Mouse (Mus musculus) midbrain, embryonic 11.5 days (tissue): Measurements from ENCODE around the gene Ndufs4. TPM values are rescaled to one million over a fixed set of nuclear protein-coding genes. Genes with fewer than 3 reads are reported as not detected.

ENCODE experiments used
- ATAC-seq: fragments of 200-750 bp; cut with Nextera tagmentation; 2 replicates; pipeline ENCODE4 v1.8.0; 2017; ENCODE audit warnings: moderate TSS enrichment, moderate library complexity; ENCODE audit not compliant: low FRiP score
- DNase-seq: peaks from one replicate; pipeline ENCODE4 v3.0.0; 2015; ENCODE audit warnings: low spot score; ENCODE audit errors: missing footprints
- H3K27ac ChIP-seq: fragments of 300-500 bp; sonication (generic); 2 replicates; pipeline ENCODE4 v1.5.1; 2014; ENCODE audit warnings: low read depth, low read length
- H3K27me3 ChIP-seq: fragments of 300-500 bp; sonication (generic); 2 replicates; pipeline ENCODE4 v1.6.1; 2014; ENCODE audit warnings: mild to moderate bottlenecking, low read length, moderate library complexity, mixed read lengths; ENCODE audit not compliant: control insufficient read depth, insufficient read depth
- H3K36me3 ChIP-seq: fragments of 300-500 bp; sonication (generic); 2 replicates; pipeline ENCODE4 v1.6.1; 2014; ENCODE audit warnings: mild to moderate bottlenecking, low read length, moderate library complexity, mixed read lengths; ENCODE audit not compliant: control insufficient read depth, insufficient read depth
- H3K4me1 ChIP-seq: fragments of 300-500 bp; sonication (generic); 2 replicates; pipeline ENCODE4 v1.6.1; 2014; ENCODE audit warnings: low read length; ENCODE audit not compliant: control insufficient read depth, insufficient read depth
- H3K4me2 ChIP-seq: fragments of 300-500 bp; sonication (generic); 2 replicates; pipeline ENCODE4 v1.6.1; 2014; ENCODE audit warnings: mild to moderate bottlenecking, moderate library complexity
- H3K4me3 ChIP-seq: fragments of 300-500 bp; sonication (generic); 2 replicates; pipeline ENCODE4 v1.5.1; 2014; ENCODE audit warnings: low read depth, low read length
- H3K9ac ChIP-seq: fragments of 300-500 bp; sonication (generic); 2 replicates; pipeline ENCODE4 v1.6.1; 2014; ENCODE audit warnings: low read length
- H3K9me3 ChIP-seq: fragments of 300-500 bp; sonication (generic); 2 replicates; pipeline ENCODE4 v1.6.1; 2016; ENCODE audit warnings: low read length; ENCODE audit not compliant: control insufficient read depth
- WGBS: fragments of 180-500 bp; shearing (Covaris S2); extraction: QIAGEN DNeasy Blood & Tissue Kit; methylation state at CpG from one replicate; pipeline ENCODE4 v1.1.7; 2014; 5-methylcytosine and 5-hydroxymethylcytosine counted together
- polyA plus RNA-seq: library from polyadenylated mRNA; unstranded; fragments of >200 nt; fragmentation: Nextera tagmentation; extraction: Ambion mirVana; gene quantifications from 2 replicates; pipeline ENCODE4 v1.2.1, GENCODE M21; 2014

Ndufs4 gene
- polyA plus RNA-seq, 1 experiment from 2014 or later: 340 TPM

- H3K4me1 ChIP-seq: no peaks in the 10 kb centered on the region
- ATAC-seq: no peak
- 88% methylated on average over 16 of the region's 16 CpGs for WGBS
- no peak overlapping the region for H3K9ac ChIP-seq
- no peak for DNase-seq
- no peaks in the 10 kb centered on the region for H3K9me3 ChIP-seq
- H3K27ac ChIP-seq: no peak overlapping the region
- no peak overlapping the region for H3K4me2 ChIP-seq
- H3K27me3 ChIP-seq: no peaks in the 10 kb centered on the region
- no peaks in the 10 kb centered on the region for H3K36me3 ChIP-seq
- H3K4me3 ChIP-seq: no peak overlapping the region
Observed at GRCm38 (mm10) chr13:114271410-114272105, 116.5 kb downstream of the Ndufs4 start.

- H3K36me3 ChIP-seq: no peaks in the 10 kb centered on the region
- H3K4me3 ChIP-seq: no peak overlapping the region
- H3K4me2 ChIP-seq: no peak overlapping the region
- no peaks in the 10 kb centered on the region for H3K27me3 ChIP-seq
- ATAC-seq: no peak
- no peak overlapping the region for H3K9ac ChIP-seq
- H3K27ac ChIP-seq: no peak overlapping the region
- H3K9me3 ChIP-seq: no peaks in the 10 kb centered on the region
- DNase-seq: no peak
- WGBS: 93% methylated on average over 9 of the region's 9 CpGs
- no peaks in the 10 kb centered on the region for H3K4me1 ChIP-seq
Observed at GRCm38 (mm10) chr13:114267741-114268140, 120.3 kb downstream of the Ndufs4 start.

GRCm38 (mm10) chr13:114260486-114261205 lies 127.4 kb downstream of the Ndufs4 start:
- ATAC-seq (no peak), DNase-seq (no peak)
- Histone ChIP-seq H3K4me3 (no peak overlapping the region), H3K9me3 (no peaks in the 10 kb centered on the region), H3K36me3 (no peaks in the 10 kb centered on the region), H3K27ac (no peak overlapping the region), H3K4me2 (no peak overlapping the region), H3K9ac (no peak overlapping the region), H3K27me3 (no peaks in the 10 kb centered on the region), H3K4me1 (no peaks in the 10 kb centered on the region)
- WGBS: 62% methylated on average over 7 of the region's 7 CpGs

- 88% methylated on average over 10 of the region's 10 CpGs for WGBS
- Histone ChIP-seq H3K4me1 (no peaks in the 10 kb centered on the region), H3K9me3 (no peaks in the 10 kb centered on the region), H3K36me3 (no peaks in the 10 kb centered on the region), H3K27me3 (no peaks in the 10 kb centered on the region), H3K27ac (no peak overlapping the region), H3K9ac (no peak overlapping the region), H3K4me3 (no peak overlapping the region), H3K4me2 (no peak overlapping the region)
- DNase-seq (no peak), ATAC-seq (no peak)
Observed at GRCm38 (mm10) chr13:114254697-114255096, 133.4 kb downstream of the Ndufs4 start.

Other genes with a start within 250 kb of the Ndufs4 start
- 48.2 and 57.0 TPM in 2 replicates for gene Fst, start 70.7 kb upstream of the Ndufs4 start, polyA plus RNA-seq